Mouse (Mus musculus) heart, adult 9 months (tissue): ENCODE data around the gene Zfp956.

ENCODE experiments used
- DNase-seq, 2 experiments: peaks; one replicate each; pipeline ENCODE4 v3.0.0; 2022; ENCODE audit warnings: low spot score in 2 of 2

The Zfp956 gene

DNA sequence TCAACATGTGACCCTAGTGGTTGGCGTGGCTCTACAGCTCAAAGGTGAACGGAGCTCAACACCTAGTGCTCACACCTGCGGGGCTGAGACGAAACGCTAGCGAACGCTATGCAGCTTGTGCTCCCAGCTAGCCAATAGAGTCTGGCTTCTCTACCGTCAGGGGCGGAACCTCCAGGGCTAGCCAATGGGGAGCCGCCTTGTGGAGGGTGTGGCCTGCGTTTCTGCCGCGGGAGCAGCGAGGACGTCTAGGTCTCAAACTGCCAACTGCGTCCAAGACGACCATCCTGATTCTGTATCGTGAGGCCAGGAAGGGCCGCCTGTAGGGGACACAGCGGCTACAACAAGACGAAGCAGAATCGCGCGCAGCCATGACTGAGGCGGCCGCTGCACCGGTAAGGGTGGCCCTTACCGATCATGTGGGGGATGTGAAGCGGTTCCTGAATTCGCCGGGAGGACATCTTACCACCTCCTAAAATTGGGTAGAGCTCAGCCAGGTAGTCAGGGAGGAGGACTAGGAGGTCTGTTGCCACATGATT is at the start of gene Zfp956:
Zfp956 (plus strand) TSS at position 200 of the 536 bp plus-strand sequence.
- peak; percentile 94 to 95 for DNase-seq

- DNase-seq = peak; percentile 12 to 23
Measured at GRCm38 (mm10) chr6:47903587-47903986, 49.6 kb upstream of the Zfp956 start.

DNA sequence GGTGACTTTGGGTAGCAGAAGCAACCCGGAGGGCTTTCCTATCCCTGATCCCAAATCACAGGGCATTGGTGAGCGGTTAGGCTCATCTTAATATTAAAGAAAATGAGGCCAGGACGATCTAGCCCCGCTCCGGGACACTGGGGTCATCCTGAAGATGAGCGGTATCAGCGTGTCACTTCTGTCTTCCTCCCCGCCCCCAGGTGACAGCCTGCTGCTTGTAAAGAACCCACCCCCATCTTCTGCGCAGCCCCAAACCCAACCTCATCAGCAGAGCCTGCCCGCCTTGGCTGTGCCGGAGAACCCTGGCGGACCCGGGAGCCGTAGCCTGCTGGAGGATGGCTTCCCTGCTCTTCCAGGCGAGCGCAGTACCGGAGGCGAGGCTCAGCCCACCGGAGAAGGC is 48.8 kb upstream of the Zfp956 start:
- DNase-seq = no peak

DNA sequence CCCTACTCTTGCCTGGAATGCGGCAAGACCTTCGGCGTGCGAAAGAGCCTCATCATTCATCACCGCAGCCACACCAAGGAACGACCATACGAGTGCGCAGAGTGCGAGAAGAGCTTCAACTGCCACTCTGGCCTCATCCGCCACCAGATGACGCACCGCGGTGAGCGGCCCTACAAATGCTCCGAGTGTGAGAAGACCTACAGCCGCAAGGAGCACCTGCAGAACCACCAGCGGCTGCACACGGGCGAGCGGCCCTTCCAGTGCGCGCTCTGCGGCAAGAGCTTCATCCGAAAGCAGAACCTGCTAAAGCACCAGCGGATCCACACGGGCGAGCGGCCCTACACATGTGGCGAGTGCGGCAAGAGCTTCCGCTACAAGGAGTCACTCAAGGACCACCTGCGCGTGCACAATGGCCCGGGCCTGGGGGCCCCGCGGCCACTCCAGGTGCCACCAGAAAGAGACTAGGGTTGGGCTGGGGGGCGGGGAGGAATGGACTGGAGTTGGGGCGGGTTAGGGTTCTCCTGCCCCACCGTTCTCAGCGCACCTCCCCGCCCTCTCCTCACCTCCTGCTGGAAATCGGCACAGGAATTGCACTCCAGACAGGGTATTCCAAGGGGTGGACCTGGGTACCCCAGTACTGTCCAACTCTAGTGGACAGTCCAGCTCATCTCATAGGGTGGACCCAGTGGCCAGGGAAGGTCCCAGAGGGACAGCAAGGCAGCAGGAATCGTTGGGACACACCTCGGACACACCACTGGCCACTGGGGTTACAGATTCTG is 48.1 kb upstream of the Zfp956 start:
- no peak for DNase-seq

GRCm38 (mm10) chr6:47906326-47906725 is 46.9 kb upstream of the Zfp956 start:
- DNase-seq = no peak

DNA sequence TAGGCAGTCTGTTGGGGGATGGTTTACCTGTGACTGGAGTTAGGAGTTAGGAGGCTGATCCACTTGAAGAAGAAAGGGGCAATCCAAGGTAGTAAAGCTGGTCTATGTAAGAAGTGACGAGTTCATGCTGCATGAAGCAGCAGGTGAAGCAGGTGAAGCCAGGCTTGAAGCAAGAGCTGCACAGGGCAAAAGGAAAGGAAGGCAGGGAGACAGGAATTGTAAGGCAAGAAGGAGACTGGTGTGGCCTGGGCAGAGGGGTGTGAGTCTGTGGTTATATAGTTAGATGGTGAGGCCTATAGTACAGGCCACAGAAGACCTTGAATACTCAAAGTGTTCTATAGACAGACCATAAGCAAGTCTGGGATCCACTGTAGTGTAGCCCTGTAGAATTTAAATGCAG is 44.2 kb upstream of the Zfp956 start:
- DNase-seq = no peak

DNA sequence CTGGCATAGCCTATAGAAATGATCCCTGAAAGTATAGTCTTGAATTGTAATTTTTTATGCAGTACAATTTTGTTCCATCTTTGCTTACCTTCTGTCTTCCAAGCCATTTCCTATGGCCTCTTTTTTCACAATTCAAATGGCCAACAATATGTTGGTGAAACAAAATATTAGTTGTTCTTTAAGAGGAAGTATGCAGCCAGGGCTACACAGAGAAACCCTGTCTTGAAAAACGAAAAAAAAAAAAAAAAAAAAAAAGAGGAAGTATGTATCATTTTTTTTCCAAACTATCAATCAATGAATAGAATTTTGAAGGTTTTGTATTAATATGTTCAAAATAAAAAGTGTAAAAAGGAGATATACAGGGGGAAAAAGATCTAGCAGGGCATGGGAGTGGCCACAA is 41.5 kb upstream of the Zfp956 start:
- no peak for DNase-seq

DNA sequence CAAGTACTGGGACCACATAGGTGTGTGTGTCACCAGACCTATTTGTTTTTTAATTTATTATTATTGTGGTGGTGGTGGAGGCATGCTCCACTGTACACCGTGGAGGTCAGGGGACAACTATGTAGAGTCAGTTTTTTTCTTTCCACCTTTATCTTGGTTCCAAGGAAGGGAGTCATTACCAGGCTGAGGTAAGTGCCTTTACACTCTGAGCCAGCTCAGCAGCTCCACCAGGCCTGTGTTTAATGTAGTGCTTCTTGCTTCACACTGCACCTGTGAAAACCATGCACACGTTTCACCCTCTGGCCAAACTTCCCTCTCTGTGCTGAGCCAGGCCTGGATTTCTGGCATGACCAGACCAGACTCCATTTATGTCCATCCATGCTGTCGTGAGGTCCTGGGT is 40.2 kb upstream of the Zfp956 start:
- no peak for DNase-seq

GRCm38 (mm10) chr6:47917051-47917450 is 36.1 kb upstream of the Zfp956 start:
- DNase-seq = no peak

- no peak for DNase-seq
Measured at GRCm38 (mm10) chr6:47918768-47919274, 34.4 kb upstream of the Zfp956 start.

GRCm38 (mm10) chr6:47919646-47920446 is 33.3 kb upstream of the Zfp956 start:
- DNase-seq = no peak

DNA sequence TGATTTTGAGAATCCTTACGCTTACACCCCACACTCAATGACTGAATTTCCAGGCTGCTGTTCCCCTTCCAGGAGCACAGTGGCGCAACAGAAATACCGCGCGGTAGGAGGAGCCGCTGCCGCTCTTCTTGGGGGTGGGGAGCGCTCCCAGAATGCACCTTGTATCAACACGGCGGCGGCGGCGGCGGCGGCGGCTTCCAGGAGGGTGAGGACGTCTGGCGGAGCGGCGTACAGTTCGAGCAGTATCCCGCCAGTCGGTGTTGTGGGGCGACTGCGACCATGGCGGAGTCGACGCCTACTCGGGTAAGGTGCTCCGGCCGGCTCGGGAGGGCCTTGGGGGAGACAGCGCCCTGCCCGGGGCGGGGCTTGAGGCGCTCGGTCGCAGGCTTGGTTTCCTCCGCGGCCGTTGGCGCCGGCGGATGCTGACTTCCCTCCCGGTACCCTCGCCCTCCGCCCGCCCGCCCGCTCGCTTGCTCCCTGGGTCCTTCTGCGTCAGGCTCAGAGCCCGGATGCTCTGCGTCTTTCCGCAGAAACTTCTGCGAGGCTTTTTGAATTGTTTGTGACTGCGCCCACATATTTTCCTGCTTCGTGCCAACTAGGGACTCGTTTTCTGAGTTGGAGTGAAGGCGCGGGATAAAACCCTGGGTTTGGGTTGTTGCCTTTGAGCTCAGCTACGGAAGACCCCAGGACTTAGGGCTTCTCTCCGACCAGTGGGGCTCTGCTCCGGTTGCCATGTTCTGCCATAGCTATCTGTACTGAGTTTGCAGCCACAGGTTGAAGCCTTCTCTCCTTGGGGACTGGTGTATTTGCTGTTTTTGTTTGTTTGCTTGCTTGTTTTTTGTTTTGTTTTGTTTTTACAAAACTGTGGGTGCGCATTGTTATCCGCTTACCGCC is 32.5 kb upstream of the Zfp956 start, which contains the start of gene Zfp212:
Zfp212 (plus strand) TSS at position 30 of the 894 bp plus-strand sequence.
- peak; percentile 76 to 88 for DNase-seq

- no peak for DNase-seq
Measured at GRCm38 (mm10) chr6:47942461-47942860, 10.7 kb upstream of the Zfp956 start.

DNA sequence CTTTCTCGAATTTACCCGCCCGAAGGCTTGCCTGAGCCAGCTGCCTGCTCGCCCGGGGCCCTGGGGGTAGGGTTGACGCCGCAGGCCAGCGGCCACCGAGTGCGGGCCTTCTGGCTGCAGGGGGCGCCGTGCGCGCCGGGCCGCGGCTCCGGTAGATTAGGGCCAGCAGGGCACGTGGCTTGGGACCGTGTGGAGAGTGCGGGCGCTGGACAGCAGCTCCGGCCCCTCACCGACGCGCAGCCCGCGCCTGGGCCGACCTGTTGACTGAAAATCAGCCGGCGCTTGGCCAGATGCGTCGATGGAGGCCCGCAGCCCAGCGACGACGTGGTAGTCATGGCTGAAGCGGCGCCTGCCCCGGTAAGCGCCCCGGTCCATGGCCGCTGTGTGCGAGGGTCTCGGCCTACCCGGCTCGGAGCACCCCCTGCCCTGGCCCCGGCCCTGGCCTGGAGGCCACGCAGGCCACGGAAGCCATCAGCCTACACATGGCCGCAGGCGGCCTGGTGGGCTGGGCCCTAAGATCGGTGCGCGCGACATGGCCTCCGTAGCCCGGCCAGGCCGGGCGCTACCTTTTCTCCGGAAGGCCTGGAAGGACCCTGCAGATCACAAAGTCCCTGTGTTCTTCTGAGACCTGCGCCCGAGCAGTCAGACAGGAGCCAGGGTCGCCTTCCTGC is 10.0 kb upstream of the Zfp956 start:
- peak; percentile 55 to 67 for DNase-seq

DNA sequence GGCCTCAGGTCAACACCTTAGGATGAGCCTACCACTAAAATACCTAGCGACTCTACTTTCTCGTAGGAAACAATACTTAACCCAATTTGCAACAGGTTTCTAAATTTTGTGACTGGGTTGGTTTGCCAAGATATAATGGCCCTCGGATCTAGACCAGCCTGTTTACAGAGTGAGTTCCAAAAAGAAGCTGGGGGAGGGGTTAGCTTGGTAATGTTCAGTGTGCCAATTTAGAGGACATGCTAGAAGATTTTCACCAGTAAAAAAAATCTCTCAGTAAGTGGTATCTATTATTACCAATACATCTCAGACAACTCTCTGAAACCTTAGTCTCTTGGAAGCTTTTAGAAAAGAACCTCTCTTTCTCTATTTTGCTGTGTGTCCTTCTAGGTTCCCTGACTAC is 9.5 kb upstream of the Zfp956 start:
- DNase-seq = no peak

- DNase-seq = no peak
Measured at GRCm38 (mm10) chr6:47947388-47947787, 5.8 kb upstream of the Zfp956 start.

DNA sequence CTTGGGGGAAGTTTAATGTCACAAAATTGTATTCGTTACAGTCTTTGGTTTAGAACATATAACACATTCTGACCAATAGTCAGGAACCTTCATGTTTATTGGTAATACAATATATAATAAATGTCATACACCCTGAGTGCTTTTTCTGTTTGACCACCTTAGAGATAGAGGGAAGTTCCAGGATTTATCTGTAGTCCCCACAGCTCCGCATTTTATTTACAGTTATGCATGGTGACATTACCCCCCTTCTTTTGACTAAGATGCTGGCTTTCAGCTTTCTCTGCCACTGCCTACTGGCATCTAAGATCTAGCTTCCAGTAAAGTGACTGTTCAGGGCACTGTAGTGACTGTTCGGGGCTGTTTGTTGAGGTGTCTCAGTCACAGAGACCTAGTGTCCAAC is 1.2 kb downstream of the Zfp956 start:
- no peak for DNase-seq

- DNase-seq = no peak
Measured at GRCm38 (mm10) chr6:47957816-47958215, 4.6 kb downstream of the Zfp956 start.

DNA sequence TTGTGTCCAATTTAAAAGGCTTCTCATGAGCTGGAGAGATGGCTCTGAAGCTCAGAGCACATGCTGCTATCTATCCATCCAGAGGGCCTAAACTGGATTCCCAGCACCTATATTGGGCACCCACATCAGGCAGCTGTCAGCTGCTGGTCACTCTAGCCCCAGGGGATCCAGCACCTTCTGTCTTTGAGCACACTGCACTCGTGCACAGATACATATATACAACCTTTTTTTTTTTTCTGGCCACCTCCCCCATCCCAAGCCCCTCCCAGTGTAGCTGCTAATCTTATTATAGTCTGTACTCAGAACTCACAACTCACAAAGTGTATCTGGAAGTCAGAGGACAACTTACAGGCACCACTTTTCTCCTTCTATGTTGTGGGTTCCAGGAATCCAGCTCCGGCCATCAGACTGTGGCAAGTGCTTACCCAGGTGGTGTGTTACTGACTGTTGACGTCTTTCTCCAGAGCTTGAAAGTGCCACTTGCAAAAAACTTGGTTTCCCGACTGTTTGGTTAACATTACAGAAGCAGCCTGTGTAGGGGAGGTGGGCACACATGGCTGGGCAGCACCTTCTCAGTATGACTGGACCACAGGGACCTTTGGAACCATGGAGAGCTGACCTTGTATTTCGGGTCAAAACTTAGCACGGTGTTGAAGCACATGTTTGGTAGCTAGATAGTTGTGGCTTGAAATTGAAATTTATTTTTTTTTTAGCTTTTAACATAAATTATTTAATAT is 7.7 kb downstream of the Zfp956 start:
- DNase-seq = no peak

- no peak for DNase-seq
Measured at GRCm38 (mm10) chr6:47963051-47963450, 9.9 kb downstream of the Zfp956 start.
